Mouse (Mus musculus): ENCODE measurements around the gene Tcf7l2.

DNA sequence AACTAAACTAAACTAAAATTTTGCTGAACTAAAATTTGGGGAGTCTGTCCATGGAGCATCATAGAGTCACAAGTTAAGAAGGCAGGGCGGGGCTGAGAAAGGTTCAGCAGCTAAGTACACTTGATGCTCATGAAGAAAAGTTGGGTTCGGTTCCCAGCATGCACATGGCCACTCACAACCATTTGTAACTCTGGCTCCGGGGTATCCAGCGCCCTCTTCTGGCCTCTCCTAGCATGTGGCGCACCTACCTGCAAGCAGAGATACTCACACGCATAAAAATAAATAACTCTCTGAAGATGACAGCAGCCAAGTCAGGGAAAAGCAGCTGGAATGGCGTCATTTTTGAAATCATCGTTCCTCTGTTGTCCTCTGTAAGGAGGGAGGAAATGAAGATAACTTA, 171.2 kb downstream of the Tcf7l2 start:
- TF ChIP-seq CTCF (IDR thresholded peaks at IDR 0.05; ENCODE audit: low read depth) (peak; percentile 39), EP300 (optimal IDR thresholded peaks at IDR 0.05) (no peak)

Measured in stomach, postnatal 0 days (tissue).